Mouse (Mus musculus) erythroblast, embryonic 14.5 days (primary cell): ENCODE data around the gene Mrps18b. TPM values are rescaled to one million over a fixed set of nuclear protein-coding genes. Genes with fewer than 3 reads are reported as not detected.

Experiments used
- H3K27me3 ChIP-seq: 2 replicates; pipeline ENCODE4 v1.6.1; 2012; ENCODE audit warnings: inconsistent platforms; ENCODE audit not compliant: control insufficient read depth
- H3K36me3 ChIP-seq: 2 replicates; pipeline ENCODE4 v1.6.1; 2012; ENCODE audit warnings: mild to moderate bottlenecking, inconsistent platforms; ENCODE audit not compliant: control insufficient read depth
- H3K4me1 ChIP-seq: 2 replicates; pipeline ENCODE4 v1.6.1; 2012; ENCODE audit warnings: inconsistent platforms; ENCODE audit not compliant: control insufficient read depth
- H3K4me3 ChIP-seq: replicated peaks from 2 replicates; pipeline ENCODE3; 2012; ENCODE audit warnings: moderate library complexity, mild to moderate bottlenecking, inconsistent platforms
- H3K9me3 ChIP-seq: 2 replicates; pipeline ENCODE4 v1.6.1; 2012; ENCODE audit warnings: low read length, inconsistent platforms, mixed read lengths; ENCODE audit not compliant: control insufficient read depth
- GATA1 ChIP-seq: IDR thresholded peaks from 2 replicates; pipeline ENCODE4 v1.6.1; 2012; ENCODE audit warnings: low read length, inconsistent platforms, mixed read lengths
- TAL1 ChIP-seq: IDR thresholded peaks from 3 replicates; pipeline ENCODE4 v1.6.1; 2012; ENCODE audit warnings: low read length, inconsistent platforms, mixed read lengths
- polyA plus RNA-seq: library from polyadenylated mRNA; stranded (reverse); fragments of >175 nt; gene quantifications from 2 replicates; pipeline ENCODE4 v1.2.3, GENCODE M21; 2012

Mrps18b gene
- polyA plus RNA-seq, 1 experiment = 0.85 TPM

GRCm38 (mm10) chr17:35919864-35920301, 3.7 kb upstream of the Mrps18b start:
- peak overlapping the region; percentile 73 for H3K4me3 ChIP-seq
- peaks cover 64% of the 10 kb centered on the region for H3K4me1 ChIP-seq
- TF ChIP-seq TAL1 (peak; percentile 28; the same call in 1 of the 3 replicates), GATA1 (peak; percentile 48)
- no peaks in the 10 kb centered on the region for H3K9me3 ChIP-seq
- H3K36me3 ChIP-seq = peaks cover 68% of the 10 kb centered on the region
- no peaks in the 10 kb centered on the region for H3K27me3 ChIP-seq

GRCm38 (mm10) chr17:35919060-35919715, 3.0 kb upstream of the Mrps18b start:
- Histone ChIP-seq H3K27me3 (no peaks in the 10 kb centered on the region), H3K36me3 (peaks cover 67% of the 10 kb centered on the region), H3K9me3 (no peaks in the 10 kb centered on the region), H3K4me1 (peaks cover 64% of the 10 kb centered on the region), H3K4me3 (peak overlapping the region; percentile 73)
- peak; percentile 19; the same call in 1 of the 2 replicates for TF ChIP-seq GATA1
- TF ChIP-seq TAL1 = 0 out of 3 replicates have a peak, but pooled peaks have one; percentile 19

GRCm38 (mm10) chr17:35918276-35919059, 2.3 kb upstream of the Mrps18b start:
- H3K4me1 ChIP-seq = peaks cover 62% of the 10 kb centered on the region
- no peaks in the 10 kb centered on the region for H3K27me3 ChIP-seq
- no peaks in the 10 kb centered on the region for H3K9me3 ChIP-seq
- TF ChIP-seq GATA1 = no peak
- TF ChIP-seq TAL1 = no peak
- H3K4me3 ChIP-seq = peak overlapping the region; percentile 73
- H3K36me3 ChIP-seq = peaks cover 66% of the 10 kb centered on the region

- peak overlapping the region; percentile 73 for H3K4me3 ChIP-seq
- TF ChIP-seq GATA1 (no peak), TAL1 (no peak)
- H3K4me1 ChIP-seq = peaks cover 66% of the 10 kb centered on the region
- peaks cover 66% of the 10 kb centered on the region for H3K36me3 ChIP-seq
- H3K9me3 ChIP-seq = no peaks in the 10 kb centered on the region
- H3K27me3 ChIP-seq = no peaks in the 10 kb centered on the region
Observed at GRCm38 (mm10) chr17:35917463-35918251, 1.5 kb upstream of the Mrps18b start.

GRCm38 (mm10) chr17:35917143-35917462, 914 bp upstream of the Mrps18b start:
- Histone ChIP-seq H3K27me3 (no peaks in the 10 kb centered on the region), H3K4me3 (peak overlapping the region; percentile 73), H3K9me3 (no peaks in the 10 kb centered on the region), H3K36me3 (peaks cover 65% of the 10 kb centered on the region), H3K4me1 (peaks cover 66% of the 10 kb centered on the region)
- TF ChIP-seq GATA1 (no peak), TAL1 (no peak)

GRCm38 (mm10) chr17:35915538-35916296, 472 bp downstream of the Mrps18b start:
- no peaks in the 10 kb centered on the region for H3K9me3 ChIP-seq
- TF ChIP-seq TAL1 = no peak
- no peak for TF ChIP-seq GATA1
- H3K36me3 ChIP-seq = peaks cover 65% of the 10 kb centered on the region
- peak overlapping the region; percentile 73 for H3K4me3 ChIP-seq
- peaks cover 62% of the 10 kb centered on the region for H3K4me1 ChIP-seq
- H3K27me3 ChIP-seq = no peaks in the 10 kb centered on the region

- Histone ChIP-seq H3K36me3 (peaks cover 61% of the 10 kb centered on the region), H3K9me3 (no peaks in the 10 kb centered on the region), H3K27me3 (no peaks in the 10 kb centered on the region), H3K4me1 (peaks cover 57% of the 10 kb centered on the region), H3K4me3 (peak overlapping the region; percentile 25)
- TF ChIP-seq GATA1 (no peak), TAL1 (no peak)
Observed at GRCm38 (mm10) chr17:35914975-35915374, 1.2 kb downstream of the Mrps18b start.

GRCm38 (mm10) chr17:35909919-35910369, 6.2 kb downstream of the Mrps18b start, which contains the start of gene Atat1:
Gene Atat1 (minus strand): TSS chr17:35910075.
- Histone ChIP-seq H3K36me3 (peaks cover 65% of the 10 kb centered on the region), H3K4me3 (peak within 1 kb of the TSS; percentile 76)

More at GRCm38 (mm10) chr17:35909919-35910369, 6.2 kb downstream of the Mrps18b start, which contains the start of gene Atat1:
- no peaks in the 10 kb centered on the region for H3K27me3 ChIP-seq
- TF ChIP-seq GATA1 (no peak), TAL1 (no peak)
- peaks cover 51% of the 10 kb centered on the region for H3K4me1 ChIP-seq
- no peaks in the 10 kb centered on the region for H3K9me3 ChIP-seq
